In genomic region chr13:98027641-98028204, GRCm38 (mm10) we compare ENCODE assay signal across 9 mouse cellular contexts.
DNase-seq lines count a peak whose midpoint lies in the region; ATAC-seq and TF ChIP-seq lines count a peak whose summit lies in the region.
"Had no signal": no experiment of that assay in that cellular context is flagged by ENCODE, and none has a peak within 500 bp of the region (broad histone marks: within the 10 kb centered on the region; RNA-seq: fewer than 3 reads in every experiment).

No protein-coding gene starts in this region.

- no peak for TF ChIP-seq CTCF in lung, postnatal 0 days (IDR thresholded peaks at IDR 0.05)

- H3K9me3 ChIP-seq in embryonic facial prominence, embryonic 13.5 days: no peaks in the 10 kb centered on the region
- H3K9me3 ChIP-seq in embryonic facial prominence, embryonic 10.5 days: peaks cover 3% of the 10 kb centered on the region; the same call in 1 of the 2 replicates
- H3K9me3 ChIP-seq in lung, postnatal 0 days (ENCODE audit: low read length): no peaks in the 10 kb centered on the region
- H3K9me3 ChIP-seq in hindbrain, embryonic 13.5 days: no peaks in the 10 kb centered on the region
- H3K9me3 ChIP-seq: embryonic facial prominence, embryonic 12.5 days had no signal

- no peak for ATAC-seq in embryonic facial prominence, embryonic 13.5 days (ENCODE audit: insufficient number of reproducible peaks, insufficient read depth, low FRiP score, low TSS enrichment, low read depth)
- ATAC-seq in common myeloid progenitor, adult 5-6 weeks (replicated peaks; ENCODE audit: low read depth, poor library complexity, severe bottlenecking): peak; percentile 52
- ATAC-seq in hematopoietic stem cell, adult 5-6 weeks (replicated peaks in 1 of 2; ENCODE audit: insufficient read depth in 1 of 2, low FRiP score in 2 of 2, low TSS enrichment in 1 of 2, low read depth in 1 of 2, poor library complexity in 2 of 2, severe bottlenecking in 2 of 2): peak; percentile 73 to 83
- ATAC-seq in lung, postnatal 0 days: peak; percentile 88
- ATAC-seq in hindbrain, embryonic 13.5 days (ENCODE audit: low FRiP score): no peak

- H3K27ac ChIP-seq in embryonic facial prominence, embryonic 13.5 days: 0 out of 2 replicates have a peak overlapping the region, but pooled peaks have one; percentile 0
- no peak overlapping the region for H3K27ac ChIP-seq in embryonic facial prominence, embryonic 10.5 days (replicated peaks)
- H3K27ac ChIP-seq in lung, postnatal 0 days (ENCODE audit: low read length): peak overlapping the region; percentile 71
- H3K27ac ChIP-seq in hindbrain, embryonic 13.5 days: no peak overlapping the region
- H3K27ac ChIP-seq: embryonic facial prominence, embryonic 12.5 days had no signal

- no peak overlapping the region for H3K4me3 ChIP-seq in embryonic facial prominence, embryonic 13.5 days
- no peak overlapping the region for H3K4me3 ChIP-seq in embryonic facial prominence, embryonic 10.5 days
- no peak overlapping the region for H3K4me3 ChIP-seq in lung, postnatal 0 days (ENCODE audit: low read depth, low read length)
- H3K4me3 ChIP-seq in hindbrain, embryonic 13.5 days: no peak overlapping the region
- H3K4me3 ChIP-seq: embryonic facial prominence, embryonic 12.5 days had no signal

- peaks cover 19% of the 10 kb centered on the region for H3K4me1 ChIP-seq in embryonic facial prominence, embryonic 13.5 days
- H3K4me1 ChIP-seq in embryonic facial prominence, embryonic 10.5 days: peaks cover 25% of the 10 kb centered on the region
- no peaks in the 10 kb centered on the region; the same call in 1 of the 2 replicates for H3K4me1 ChIP-seq in lung, postnatal 0 days (ENCODE audit: insufficient read depth, low read depth, low read length)
- peaks cover 14% of the 10 kb centered on the region for H3K4me1 ChIP-seq in hindbrain, embryonic 13.5 days (replicated peaks)

- H3K36me3 ChIP-seq in embryonic facial prominence, embryonic 13.5 days: no peaks in the 10 kb centered on the region
- H3K36me3 ChIP-seq in embryonic facial prominence, embryonic 10.5 days (replicated peaks): no peaks in the 10 kb centered on the region
- no peaks in the 10 kb centered on the region for H3K36me3 ChIP-seq in lung, postnatal 0 days (ENCODE audit: insufficient read depth, low read length)
- H3K36me3 ChIP-seq in hindbrain, embryonic 13.5 days: no peaks in the 10 kb centered on the region
- H3K36me3 ChIP-seq: embryonic facial prominence, embryonic 12.5 days had no signal

- peak; percentile 73 for TF ChIP-seq EP300 in lung, postnatal 0 days (IDR thresholded peaks at IDR 0.05)

- DNase-seq in embryonic facial prominence, embryonic 10.5 days (ENCODE audit: low spot score): no peak
- peak; percentile 95 for DNase-seq in lung, postnatal 0 days (ENCODE audit: low spot score)
- DNase-seq in layer of hippocampus, adult 9-10 months (ENCODE audit: low spot score): no peak
- DNase-seq in left cerebral cortex, adult 8-10 months (ENCODE audit: low spot score in 2 of 2): no peak

- no peak overlapping the region for H3K9ac ChIP-seq in embryonic facial prominence, embryonic 13.5 days
- H3K9ac ChIP-seq in lung, postnatal 0 days (replicated peaks; ENCODE audit: low read depth): no peak overlapping the region
- no peak overlapping the region for H3K9ac ChIP-seq in hindbrain, embryonic 13.5 days
- H3K9ac ChIP-seq: embryonic facial prominence, embryonic 12.5 days had no signal

- H3K27me3 ChIP-seq in embryonic facial prominence, embryonic 13.5 days: no peaks in the 10 kb centered on the region
- H3K27me3 ChIP-seq in embryonic facial prominence, embryonic 10.5 days (replicated peaks; ENCODE audit: low read depth, poor library complexity, severe bottlenecking): no peaks in the 10 kb centered on the region
- H3K27me3 ChIP-seq in lung, postnatal 0 days (replicated peaks; ENCODE audit: insufficient read depth, low read length): no peaks in the 10 kb centered on the region
- no peaks in the 10 kb centered on the region for H3K27me3 ChIP-seq in hindbrain, embryonic 13.5 days
- H3K27me3 ChIP-seq: embryonic facial prominence, embryonic 12.5 days had no signal

- no peak overlapping the region for H3K4me2 ChIP-seq in embryonic facial prominence, embryonic 13.5 days
- 0 out of 2 replicates have a peak overlapping the region, but pooled peaks have one; percentile 2 for H3K4me2 ChIP-seq in lung, postnatal 0 days (replicated peaks; ENCODE audit: low read depth, low read length)
- H3K4me2 ChIP-seq in hindbrain, embryonic 13.5 days: no peak overlapping the region
- H3K4me2 ChIP-seq: embryonic facial prominence, embryonic 12.5 days had no signal

- 68% methylated on average over 12 of the region's 12 CpGs for WGBS in embryonic facial prominence, embryonic 13.5 days
- 87% methylated on average over 12 of the region's 12 CpGs for WGBS in embryonic facial prominence, embryonic 10.5 days
- WGBS in lung, postnatal 0 days: 4% methylated on average over 12 of the region's 12 CpGs
- WGBS in hindbrain, embryonic 13.5 days: 78% methylated on average over 12 of the region's 12 CpGs

Comparison
In these comparisons a context has a peak if more than half of its experiments do, and no peak if none do; other contexts are left out.
1. H3K27ac ChIP-seq: peak in embryonic facial prominence, embryonic 13.5 days (single experiment) and lung, postnatal 0 days (single experiment); none in embryonic facial prominence, embryonic 10.5 days (single experiment) and hindbrain, embryonic 13.5 days (single experiment).
2. ATAC-seq: peak in common myeloid progenitor, adult 5-6 weeks (single experiment), hematopoietic stem cell, adult 5-6 weeks (2 of 2) and lung, postnatal 0 days (single experiment); none in embryonic facial prominence, embryonic 13.5 days (single experiment) and hindbrain, embryonic 13.5 days (single experiment).